Mouse (Mus musculus): ENCODE measurements around the gene Tiam1. TPM values are rescaled to one million over a fixed set of nuclear protein-coding genes. Genes with fewer than 3 reads are reported as not detected.

Tiam1 gene
- total RNA-seq, 2 experiments from 2014 or later: 14.5 to 15.5 TPM

DNA sequence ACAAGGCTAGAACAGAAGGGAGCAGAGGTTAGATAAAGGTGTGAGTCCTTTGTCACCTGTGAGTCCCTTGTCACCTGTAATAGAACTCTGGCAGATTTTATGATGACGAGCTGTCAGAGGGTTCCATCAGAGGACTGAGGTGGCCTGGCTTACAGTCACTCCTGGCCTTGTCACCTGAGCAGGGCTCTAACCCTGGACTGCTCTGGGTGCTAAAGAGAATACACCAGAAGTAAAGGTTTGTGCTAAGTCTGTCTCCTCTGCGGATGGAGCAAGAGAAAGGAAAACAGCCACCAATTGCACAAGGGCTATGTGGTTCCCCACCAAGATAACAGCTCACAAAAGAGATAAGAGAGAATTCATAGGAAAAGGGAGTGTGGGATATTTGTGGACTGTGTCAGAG lies 404.0 kb downstream of the Tiam1 start:
- no peak for DNase-seq (ENCODE audit: low spot score in 2 of 2)

DNA sequence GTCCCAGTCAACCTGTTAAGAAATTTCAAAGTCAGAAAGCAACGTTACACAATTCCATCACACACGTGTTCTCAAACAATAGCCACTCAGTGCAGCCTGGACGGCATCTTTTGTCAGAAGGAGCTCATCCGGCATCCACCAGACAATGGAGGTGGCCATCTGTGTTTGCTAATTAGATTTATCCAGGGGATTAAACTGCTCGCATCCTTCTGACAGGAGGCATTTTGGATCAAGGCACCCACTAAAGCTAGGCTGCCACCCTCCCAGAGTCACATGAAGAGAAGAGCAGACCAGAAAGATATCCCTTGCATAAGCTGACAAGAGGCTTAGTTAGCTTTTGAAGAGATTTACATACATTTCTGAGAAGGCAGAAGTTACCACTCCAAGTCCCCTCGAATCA lies 404.6 kb downstream of the Tiam1 start:
- no peak for DNase-seq (ENCODE audit: low spot score in 2 of 2)

Other genes starting within 250 kb of the Tiam1 start
- 100 to 1,000 TPM; 404 to 416 TPM for gene Sod1, start 77.0 kb upstream of the Tiam1 start, total RNA-seq (2021)
- 10 to 100 TPM; 31.7 to 36.7 TPM for gene Scaf4, start 140.7 kb upstream of the Tiam1 start, total RNA-seq (2021)
- gene Hunk, start 242.2 kb upstream of the Tiam1 start, total RNA-seq (2021): 1 to 10 TPM; 6.3 to 7.5 TPM